Mouse (Mus musculus): ENCODE data around the gene Helz. TPM values are rescaled to one million over a fixed set of nuclear protein-coding genes. Genes with fewer than 3 reads are reported as not detected.

Gene Helz
- polyA plus RNA-seq, 1 experiment from 2014 or later, result 14.2 TPM

DNA sequence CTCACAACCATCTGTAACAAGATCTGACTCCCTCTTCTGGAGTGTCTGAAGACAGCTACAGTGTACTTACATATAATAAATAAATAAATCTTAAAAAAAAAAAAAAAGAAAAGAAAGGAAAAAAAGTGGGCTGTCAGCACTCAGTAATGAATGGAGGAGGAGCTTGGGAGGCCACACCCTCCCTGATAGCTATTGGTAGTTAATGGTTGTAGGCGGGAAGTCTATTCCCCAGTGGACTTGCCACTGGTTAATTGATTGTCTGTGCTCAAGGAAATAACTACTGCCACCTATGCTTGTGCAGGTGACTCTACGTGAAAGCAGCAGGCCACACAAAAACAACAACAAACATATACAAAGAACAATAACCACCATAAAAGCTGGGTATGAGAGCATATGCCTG, 31.3 kb upstream of the Helz start:
- ATAC-seq, result no peak
- H3K27me3 ChIP-seq (replicated peaks; ENCODE audit: control insufficient read depth, insufficient read depth, low read length), result no peaks in the 10 kb centered on the region
- no peak overlapping the region for H3K9ac ChIP-seq (ENCODE audit: low read depth, low read length)
- no peak overlapping the region for H3K4me3 ChIP-seq (ENCODE audit: low read length)
- H3K9me3 ChIP-seq (ENCODE audit: control insufficient read depth, low read length), result no peaks in the 10 kb centered on the region
- H3K4me1 ChIP-seq (ENCODE audit: control insufficient read depth, insufficient read depth, low read depth, low read length), result peaks cover 2% of the 10 kb centered on the region; the same call in 1 of the 2 replicates
- H3K36me3 ChIP-seq (ENCODE audit: control insufficient read depth, insufficient read depth, low read length), result no peaks in the 10 kb centered on the region
- H3K4me2 ChIP-seq (ENCODE audit: low read length), result no peak overlapping the region
- 98% methylated on average over 2 of the region's 2 CpGs for WGBS
- H3K27ac ChIP-seq (ENCODE audit: low read depth, low read length), result no peak overlapping the region

DNA sequence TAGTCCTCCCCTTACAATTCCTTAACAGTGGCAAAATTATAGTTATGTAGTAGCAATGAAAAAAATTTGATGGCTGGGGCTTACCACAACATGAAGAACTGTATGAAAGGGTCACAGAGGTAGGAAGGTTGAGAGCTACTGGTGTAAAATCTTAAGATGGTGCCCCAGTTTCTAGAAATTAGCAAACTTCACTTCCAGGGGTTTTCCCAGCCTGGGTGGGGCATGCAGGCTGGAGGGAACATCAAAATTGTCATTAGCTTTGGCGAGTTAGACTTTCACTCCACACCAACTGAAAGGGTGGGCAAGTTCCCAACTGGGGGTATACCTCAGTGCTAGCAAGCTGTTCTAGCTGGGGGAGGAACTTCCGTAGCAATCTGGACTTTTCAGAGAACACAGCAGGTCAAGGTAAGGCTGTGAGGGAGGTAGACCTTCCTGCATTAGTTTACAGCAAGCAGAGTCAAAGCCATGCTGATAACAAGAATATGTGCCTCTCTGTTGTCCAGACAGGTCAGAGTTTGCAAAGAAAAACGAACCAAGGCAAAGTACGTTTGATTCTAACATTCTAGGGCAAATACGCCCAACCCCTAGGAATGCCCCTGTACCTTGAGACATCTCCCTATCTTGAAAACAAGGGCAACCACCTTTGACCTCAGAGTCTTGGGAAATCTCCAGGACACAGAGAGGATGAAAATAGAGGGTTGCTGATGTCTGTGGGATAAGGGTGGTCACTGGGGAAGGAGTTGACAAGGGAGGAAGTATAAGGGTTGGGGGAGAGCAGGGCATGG, 28.9 kb upstream of the Helz start:
- H3K4me3 ChIP-seq (ENCODE audit: low read length), result no peak overlapping the region
- 87% methylated on average over 5 of the region's 5 CpGs for WGBS
- no peak for ATAC-seq

DNA sequence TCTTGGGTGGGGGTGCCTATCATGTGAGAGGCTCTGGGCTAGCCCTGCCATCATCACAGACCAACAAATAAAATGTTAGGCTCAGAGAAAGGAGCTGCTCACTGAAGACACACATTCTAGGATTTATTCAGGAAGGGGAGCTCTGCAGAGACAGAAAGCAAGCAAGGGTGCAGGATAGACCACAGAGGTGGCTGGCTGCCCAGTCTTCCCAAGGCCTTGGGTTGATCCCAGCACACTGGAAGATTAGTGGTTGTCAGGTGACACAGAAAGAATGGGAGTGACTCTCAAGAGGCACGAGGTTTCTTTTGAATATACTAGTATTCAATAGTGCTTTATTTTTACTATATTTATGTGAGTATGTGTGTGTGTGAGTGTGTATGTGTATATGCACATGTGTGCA, 26.6 kb upstream of the Helz start:
- Histone ChIP-seq H3K4me2 (ENCODE audit: low read length) (no peak overlapping the region), H3K4me1 (ENCODE audit: control insufficient read depth, insufficient read depth, low read depth, low read length) (no peaks in the 10 kb centered on the region), H3K36me3 (ENCODE audit: control insufficient read depth, insufficient read depth, low read length) (no peaks in the 10 kb centered on the region), H3K4me3 (ENCODE audit: low read length) (no peak overlapping the region), H3K27ac (ENCODE audit: low read depth, low read length) (no peak overlapping the region), H3K27me3 (replicated peaks; ENCODE audit: control insufficient read depth, insufficient read depth, low read length) (no peaks in the 10 kb centered on the region), H3K9me3 (ENCODE audit: control insufficient read depth, low read length) (no peaks in the 10 kb centered on the region), H3K9ac (ENCODE audit: low read depth, low read length) (no peak overlapping the region)
- WGBS, result 49% methylated on average over 1 of the region's 1 CpGs
- ATAC-seq, result no peak

More for the DNA sequence above, 28.9 kb upstream of the Helz start:
- no peak overlapping the region for H3K9ac ChIP-seq (ENCODE audit: low read depth, low read length)
- no peaks in the 10 kb centered on the region for H3K27me3 ChIP-seq (replicated peaks; ENCODE audit: control insufficient read depth, insufficient read depth, low read length)
- H3K4me1 ChIP-seq (ENCODE audit: control insufficient read depth, insufficient read depth, low read depth, low read length), result no peaks in the 10 kb centered on the region
- H3K27ac ChIP-seq (ENCODE audit: low read depth, low read length), result no peak overlapping the region
- no peak overlapping the region for H3K4me2 ChIP-seq (ENCODE audit: low read length)
- H3K9me3 ChIP-seq (ENCODE audit: control insufficient read depth, low read length), result no peaks in the 10 kb centered on the region
- H3K36me3 ChIP-seq (ENCODE audit: control insufficient read depth, insufficient read depth, low read length), result no peaks in the 10 kb centered on the region

DNA sequence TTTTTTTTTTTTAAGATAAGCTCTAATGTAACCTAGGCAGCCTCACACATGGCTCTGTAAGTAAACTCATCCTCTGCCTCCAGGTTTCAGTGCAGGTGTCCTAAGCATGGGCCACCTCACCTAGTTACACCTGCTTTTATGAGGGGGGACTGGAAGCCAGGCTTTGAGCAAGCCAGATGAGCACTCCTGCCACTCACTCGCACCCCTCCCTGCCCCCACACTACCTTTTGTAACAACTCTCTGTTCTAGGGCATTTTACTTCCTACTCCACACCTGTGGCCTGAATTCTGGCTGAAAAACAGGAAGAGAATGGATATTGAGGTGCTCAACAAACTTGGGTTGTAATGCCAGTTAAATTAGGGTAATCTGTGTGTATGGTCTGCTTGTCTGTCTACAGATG, 22.8 kb upstream of the Helz start:
- no peak overlapping the region for H3K4me3 ChIP-seq (ENCODE audit: low read length)
- no peak for ATAC-seq
- no peaks in the 10 kb centered on the region for H3K9me3 ChIP-seq (ENCODE audit: control insufficient read depth, low read length)
- H3K4me2 ChIP-seq (ENCODE audit: low read length), result no peak overlapping the region
- no peaks in the 10 kb centered on the region for H3K36me3 ChIP-seq (ENCODE audit: control insufficient read depth, insufficient read depth, low read length)
- H3K4me1 ChIP-seq (ENCODE audit: control insufficient read depth, insufficient read depth, low read depth, low read length), result no peaks in the 10 kb centered on the region
- 83% methylated on average over 1 of the region's 1 CpGs for WGBS
- no peaks in the 10 kb centered on the region for H3K27me3 ChIP-seq (replicated peaks; ENCODE audit: control insufficient read depth, insufficient read depth, low read length)
- H3K9ac ChIP-seq (ENCODE audit: low read depth, low read length), result no peak overlapping the region
- no peak overlapping the region for H3K27ac ChIP-seq (ENCODE audit: low read depth, low read length)

DNA sequence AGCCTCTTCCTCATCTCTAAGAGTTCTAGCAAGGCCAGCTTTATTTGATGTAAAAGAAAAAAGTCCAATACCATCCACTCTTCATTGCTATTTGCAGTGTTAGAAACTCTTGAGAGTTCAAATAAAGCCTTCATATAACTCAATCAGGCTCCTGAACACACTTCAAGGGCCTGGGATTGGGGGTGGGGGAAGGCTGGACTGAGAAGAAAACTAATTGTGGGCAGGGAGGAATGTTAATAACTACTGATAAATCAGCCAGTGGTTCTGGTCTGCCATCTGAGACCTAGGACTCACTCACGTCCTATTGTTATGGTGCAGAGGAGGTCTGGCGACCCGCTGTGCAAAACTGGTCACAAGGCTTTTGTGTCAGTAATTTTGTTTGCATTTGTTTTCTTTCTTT, 20.1 kb upstream of the Helz start:
- no peaks in the 10 kb centered on the region for H3K36me3 ChIP-seq (ENCODE audit: control insufficient read depth, insufficient read depth, low read length)
- H3K4me1 ChIP-seq (ENCODE audit: control insufficient read depth, insufficient read depth, low read depth, low read length), result no peaks in the 10 kb centered on the region
- 26% methylated on average over 3 of the region's 3 CpGs for WGBS
- H3K4me2 ChIP-seq (ENCODE audit: low read length), result no peak overlapping the region
- no peak for ATAC-seq
- H3K9me3 ChIP-seq (ENCODE audit: control insufficient read depth, low read length), result no peaks in the 10 kb centered on the region
- no peak overlapping the region for H3K4me3 ChIP-seq (ENCODE audit: low read length)
- no peaks in the 10 kb centered on the region for H3K27me3 ChIP-seq (replicated peaks; ENCODE audit: control insufficient read depth, insufficient read depth, low read length)
- H3K9ac ChIP-seq (ENCODE audit: low read depth, low read length), result no peak overlapping the region
- H3K27ac ChIP-seq (ENCODE audit: low read depth, low read length), result no peak overlapping the region

DNA sequence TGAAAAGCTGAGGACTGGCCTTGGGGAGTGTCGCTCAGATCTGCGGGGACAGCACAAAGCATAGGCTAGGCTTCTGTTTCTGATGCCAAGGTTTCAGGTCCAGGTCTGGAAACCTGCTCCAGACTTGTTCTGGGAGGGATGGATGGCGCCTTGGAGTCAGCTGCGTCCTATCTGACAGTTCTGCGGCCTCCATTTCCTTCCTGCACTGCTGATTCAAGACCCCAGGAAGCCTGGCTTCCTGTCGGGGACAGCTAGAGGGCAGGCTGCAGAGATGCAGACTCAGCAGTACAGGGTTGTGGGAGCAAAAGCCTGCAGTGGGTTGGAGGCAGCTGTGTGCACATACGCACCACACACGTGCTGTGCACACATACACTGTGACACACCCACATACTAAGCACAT, 18.4 kb upstream of the Helz start:
- H3K27ac ChIP-seq (ENCODE audit: low read depth, low read length), result no peak overlapping the region
- H3K36me3 ChIP-seq (ENCODE audit: control insufficient read depth, insufficient read depth, low read length), result no peaks in the 10 kb centered on the region
- H3K9ac ChIP-seq (ENCODE audit: low read depth, low read length), result no peak overlapping the region
- no peak overlapping the region for H3K4me3 ChIP-seq (ENCODE audit: low read length)
- no peaks in the 10 kb centered on the region for H3K27me3 ChIP-seq (replicated peaks; ENCODE audit: control insufficient read depth, insufficient read depth, low read length)
- H3K9me3 ChIP-seq (ENCODE audit: control insufficient read depth, low read length), result no peaks in the 10 kb centered on the region
- no peak overlapping the region for H3K4me2 ChIP-seq (ENCODE audit: low read length)
- H3K4me1 ChIP-seq (ENCODE audit: control insufficient read depth, insufficient read depth, low read depth, low read length), result no peaks in the 10 kb centered on the region
- no peak for ATAC-seq
- 37% methylated on average over 8 of the region's 8 CpGs for WGBS

DNA sequence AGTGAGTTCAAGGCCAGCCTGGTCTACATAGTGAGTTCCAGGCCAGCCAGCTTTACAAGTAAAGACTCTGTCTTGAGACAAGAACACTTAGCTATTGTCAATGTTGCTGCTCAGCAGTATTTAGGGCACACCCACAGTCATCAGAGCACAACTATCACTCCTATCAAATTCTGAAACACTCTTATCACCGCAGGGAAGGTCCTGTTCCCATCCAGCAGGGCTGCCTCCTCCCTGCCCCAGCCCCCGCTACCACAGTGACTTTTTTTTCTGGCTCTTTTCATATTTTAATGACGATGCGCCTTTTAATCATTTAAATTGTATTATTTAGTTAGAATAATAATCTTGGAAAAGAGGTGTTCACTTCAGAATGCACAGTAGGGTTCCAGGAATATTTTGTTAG, 16.3 kb upstream of the Helz start:
- no peak overlapping the region for H3K27ac ChIP-seq (ENCODE audit: low read depth, low read length)
- H3K4me1 ChIP-seq (ENCODE audit: control insufficient read depth, insufficient read depth, low read depth, low read length), result no peaks in the 10 kb centered on the region
- H3K4me2 ChIP-seq (ENCODE audit: low read length), result no peak overlapping the region
- H3K4me3 ChIP-seq (ENCODE audit: low read length), result no peak overlapping the region
- no peak for ATAC-seq
- no peaks in the 10 kb centered on the region for H3K9me3 ChIP-seq (ENCODE audit: control insufficient read depth, low read length)
- no peaks in the 10 kb centered on the region for H3K27me3 ChIP-seq (replicated peaks; ENCODE audit: control insufficient read depth, insufficient read depth, low read length)
- H3K9ac ChIP-seq (ENCODE audit: low read depth, low read length), result no peak overlapping the region
- 67% methylated on average over 4 of the region's 4 CpGs for WGBS
- no peaks in the 10 kb centered on the region for H3K36me3 ChIP-seq (ENCODE audit: control insufficient read depth, insufficient read depth, low read length)

DNA sequence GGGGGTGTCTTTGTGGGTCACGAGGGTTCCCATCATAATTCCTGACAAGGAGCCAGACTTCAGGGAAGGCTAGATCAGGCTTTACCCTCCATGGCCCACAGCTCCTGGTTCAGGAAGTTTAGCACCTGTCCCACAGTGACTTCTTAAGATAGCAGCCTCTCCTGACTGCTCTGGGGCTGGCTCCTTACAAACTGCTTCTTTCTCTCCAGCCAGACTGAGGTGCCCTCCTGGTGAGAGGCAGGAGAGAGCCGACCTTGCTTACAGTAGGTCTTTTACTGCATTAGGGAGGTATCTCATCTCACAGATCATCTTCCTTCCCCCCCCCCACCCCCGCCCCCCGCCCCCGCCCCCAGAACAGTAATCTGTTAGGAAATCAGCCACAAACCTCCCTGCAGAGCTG, 15.5 kb upstream of the Helz start:
- no peak overlapping the region for H3K4me3 ChIP-seq (ENCODE audit: low read length)
- H3K27me3 ChIP-seq (replicated peaks; ENCODE audit: control insufficient read depth, insufficient read depth, low read length), result no peaks in the 10 kb centered on the region
- no peaks in the 10 kb centered on the region for H3K4me1 ChIP-seq (ENCODE audit: control insufficient read depth, insufficient read depth, low read depth, low read length)
- H3K9ac ChIP-seq (ENCODE audit: low read depth, low read length), result no peak overlapping the region
- H3K4me2 ChIP-seq (ENCODE audit: low read length), result no peak overlapping the region
- H3K27ac ChIP-seq (ENCODE audit: low read depth, low read length), result no peak overlapping the region
- H3K36me3 ChIP-seq (ENCODE audit: control insufficient read depth, insufficient read depth, low read length), result no peaks in the 10 kb centered on the region
- H3K9me3 ChIP-seq (ENCODE audit: control insufficient read depth, low read length), result no peaks in the 10 kb centered on the region
- 44% methylated on average over 5 of the region's 5 CpGs for WGBS
- no peak for ATAC-seq

DNA sequence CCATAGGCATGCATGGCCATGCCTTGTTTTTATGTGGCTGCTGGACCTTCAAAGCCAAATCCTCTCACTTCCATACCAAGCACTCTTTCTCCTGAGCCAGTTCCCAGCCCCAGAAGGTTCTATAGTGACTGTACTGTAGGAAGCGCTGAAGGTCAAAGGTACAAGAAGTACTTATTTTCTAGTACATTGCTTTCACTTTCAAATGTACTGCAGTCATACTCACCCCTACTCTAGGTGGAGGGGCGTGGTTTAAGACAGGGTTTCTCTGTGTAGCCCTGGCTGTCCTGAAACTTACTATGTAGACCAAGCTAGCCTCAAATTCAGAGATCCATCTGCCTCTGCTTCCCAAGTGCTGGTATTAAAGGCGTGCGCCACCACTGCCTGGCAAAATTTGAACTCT, 8.7 kb upstream of the Helz start:
- Histone ChIP-seq H3K36me3 (ENCODE audit: control insufficient read depth, insufficient read depth, low read length) (no peaks in the 10 kb centered on the region), H3K4me3 (ENCODE audit: low read length) (no peak overlapping the region), H3K27ac (ENCODE audit: low read depth, low read length) (no peak overlapping the region), H3K9me3 (ENCODE audit: control insufficient read depth, low read length) (no peaks in the 10 kb centered on the region), H3K27me3 (replicated peaks; ENCODE audit: control insufficient read depth, insufficient read depth, low read length) (no peaks in the 10 kb centered on the region), H3K9ac (ENCODE audit: low read depth, low read length) (no peak overlapping the region), H3K4me2 (ENCODE audit: low read length) (no peak overlapping the region), H3K4me1 (ENCODE audit: control insufficient read depth, insufficient read depth, low read depth, low read length) (no peaks in the 10 kb centered on the region)
- no peak for ATAC-seq
- 97% methylated on average over 4 of the region's 4 CpGs for WGBS

Measured in hindbrain, embryonic 16.5 days (tissue).